Mouse (Mus musculus) neural tube, embryonic 14.5 days (tissue): ENCODE results near the gene Vtcn1. TPM values are rescaled to one million over a fixed set of nuclear protein-coding genes. Genes with fewer than 3 reads are reported as not detected.

ENCODE experiments used
- ATAC-seq: fragments of 200-750 bp; cut with Nextera tagmentation; 2 replicates; pipeline ENCODE4 v1.8.0; 2017; ENCODE audit warnings: low read depth, mild to moderate bottlenecking, moderate TSS enrichment, moderate library complexity
- H3K27ac ChIP-seq: fragments of 300-500 bp; sonication (generic); 2 replicates; pipeline ENCODE4 v1.5.1; 2014; ENCODE audit warnings: low read depth, mild to moderate bottlenecking, control low read depth, low read length, moderate library complexity, mixed read lengths
- H3K27me3 ChIP-seq: fragments of 300-500 bp; sonication (generic); 2 replicates; pipeline ENCODE4 v1.6.1; 2014; ENCODE audit warnings: low read length; ENCODE audit not compliant: control insufficient read depth, insufficient read depth
- H3K36me3 ChIP-seq: fragments of 300-500 bp; sonication (generic); 2 replicates; pipeline ENCODE4 v1.6.1; 2014; ENCODE audit warnings: low read length, mixed read lengths; ENCODE audit not compliant: control insufficient read depth, insufficient read depth
- H3K4me1 ChIP-seq: fragments of 300-500 bp; sonication (generic); 2 replicates; pipeline ENCODE4 v1.6.1; 2014; ENCODE audit warnings: low read length; ENCODE audit not compliant: control insufficient read depth, insufficient read depth
- H3K4me2 ChIP-seq: fragments of 300-500 bp; sonication (generic); 2 replicates; pipeline ENCODE4 v1.6.1; 2014; ENCODE audit warnings: mild to moderate bottlenecking, low read depth, low read length, control low read depth
- H3K4me3 ChIP-seq: fragments of 300-500 bp; sonication (generic); 2 replicates; pipeline ENCODE4 v1.5.1; 2014; ENCODE audit warnings: low read depth, low read length, control low read depth, mixed read lengths
- H3K9ac ChIP-seq: fragments of 300-500 bp; sonication (generic); replicated peaks from 2 replicates; pipeline ENCODE4 v1.6.1; 2014; ENCODE audit warnings: low read depth, mild to moderate bottlenecking, control low read depth, low read length, mixed read lengths
- H3K9me3 ChIP-seq: fragments of 300-500 bp; sonication (generic); 2 replicates; pipeline ENCODE4 v1.6.1; 2016; ENCODE audit warnings: low read length; ENCODE audit not compliant: control insufficient read depth
- WGBS: fragments of 180-500 bp; shearing (Covaris S2); extraction: QIAGEN DNeasy Blood & Tissue Kit; methylation state at CpG from one replicate; pipeline ENCODE4 v1.1.7; 2014; 5-methylcytosine and 5-hydroxymethylcytosine counted together
- polyA plus RNA-seq: library from polyadenylated mRNA; unstranded; fragments of >200 nt; fragmentation: Nextera tagmentation; extraction: Ambion mirVana; gene quantifications from 2 replicates; pipeline ENCODE4 v1.2.1, GENCODE M21; 2014

Gene Vtcn1
- polyA plus RNA-seq, result not detected in 2 replicates

- Histone ChIP-seq H3K36me3 (no peaks in the 10 kb centered on the region), H3K27me3 (no peaks in the 10 kb centered on the region), H3K9me3 (no peaks in the 10 kb centered on the region), H3K9ac (no peak within 1 kb of the TSS), H3K4me2 (no peak within 1 kb of the TSS), H3K27ac (no peak within 1 kb of the TSS), H3K4me1 (no peaks in the 10 kb centered on the region), H3K4me3 (no peak within 1 kb of the TSS)
- whole genome bisulfite sequencing, result 65% methylated on average over 6 of the region's 6 CpGs
- ATAC-seq, result no peak
Observed at GRCm38 (mm10) chr3:100825225-100825965, at the start of gene Vtcn1. Gene Vtcn1 (plus strand): TSS chr3:100825459.

- Histone ChIP-seq H3K4me3 (no peak overlapping the region), H3K36me3 (no peaks in the 10 kb centered on the region), H3K4me1 (no peaks in the 10 kb centered on the region), H3K27me3 (no peaks in the 10 kb centered on the region), H3K9me3 (no peaks in the 10 kb centered on the region), H3K9ac (no peak overlapping the region), H3K27ac (no peak overlapping the region), H3K4me2 (no peak overlapping the region)
- no peak for ATAC-seq
- WGBS, result 81% methylated on average over 6 of the region's 6 CpGs
Observed at GRCm38 (mm10) chr3:100776967-100777366, 48.3 kb upstream of the Vtcn1 start.

GRCm38 (mm10) chr3:100777568-100777967 lies 47.7 kb upstream of the Vtcn1 start:
- H3K27me3 ChIP-seq, result no peaks in the 10 kb centered on the region
- H3K4me1 ChIP-seq, result no peaks in the 10 kb centered on the region
- no peak overlapping the region for H3K9ac ChIP-seq
- H3K4me3 ChIP-seq, result no peak overlapping the region
- 20% methylated on average over 4 of the region's 4 CpGs for WGBS
- no peak overlapping the region for H3K27ac ChIP-seq
- no peak overlapping the region for H3K4me2 ChIP-seq
- ATAC-seq, result no peak
- no peaks in the 10 kb centered on the region for H3K36me3 ChIP-seq
- no peaks in the 10 kb centered on the region for H3K9me3 ChIP-seq

GRCm38 (mm10) chr3:100786076-100786475 lies 39.2 kb upstream of the Vtcn1 start:
- Histone ChIP-seq H3K4me3 (no peak overlapping the region), H3K9me3 (no peaks in the 10 kb centered on the region), H3K4me2 (no peak overlapping the region), H3K27ac (no peak overlapping the region), H3K36me3 (no peaks in the 10 kb centered on the region), H3K27me3 (no peaks in the 10 kb centered on the region), H3K4me1 (no peaks in the 10 kb centered on the region), H3K9ac (no peak overlapping the region)
- ATAC-seq, result no peak
- 90% methylated on average over 2 of the region's 2 CpGs for WGBS

- Histone ChIP-seq H3K4me3 (no peak overlapping the region), H3K9ac (no peak overlapping the region), H3K4me1 (no peaks in the 10 kb centered on the region), H3K27me3 (no peaks in the 10 kb centered on the region), H3K9me3 (no peaks in the 10 kb centered on the region), H3K4me2 (no peak overlapping the region), H3K27ac (no peak overlapping the region), H3K36me3 (no peaks in the 10 kb centered on the region)
- 94% methylated on average over 3 of the region's 3 CpGs for WGBS
- no peak for ATAC-seq
Observed at GRCm38 (mm10) chr3:100791670-100792069, 33.6 kb upstream of the Vtcn1 start.

- WGBS, result 89% methylated on average over 2 of the region's 2 CpGs
- H3K4me3 ChIP-seq, result no peak overlapping the region
- H3K9me3 ChIP-seq, result no peaks in the 10 kb centered on the region
- no peak for ATAC-seq
- no peaks in the 10 kb centered on the region for H3K36me3 ChIP-seq
- no peak overlapping the region for H3K27ac ChIP-seq
- H3K27me3 ChIP-seq, result no peaks in the 10 kb centered on the region
- H3K4me2 ChIP-seq, result no peak overlapping the region
- no peaks in the 10 kb centered on the region for H3K4me1 ChIP-seq
- H3K9ac ChIP-seq, result no peak overlapping the region
Observed at GRCm38 (mm10) chr3:100793345-100793744, 31.9 kb upstream of the Vtcn1 start.

GRCm38 (mm10) chr3:100796571-100796970 lies 28.7 kb upstream of the Vtcn1 start:
- Histone ChIP-seq H3K27me3 (no peaks in the 10 kb centered on the region), H3K27ac (no peak overlapping the region), H3K4me3 (no peak overlapping the region), H3K9me3 (no peaks in the 10 kb centered on the region), H3K4me2 (no peak overlapping the region), H3K4me1 (no peaks in the 10 kb centered on the region), H3K36me3 (no peaks in the 10 kb centered on the region), H3K9ac (no peak overlapping the region)
- WGBS, result 64% methylated on average over 4 of the region's 4 CpGs
- no peak for ATAC-seq

- Histone ChIP-seq H3K27me3 (no peaks in the 10 kb centered on the region), H3K4me2 (no peak overlapping the region), H3K36me3 (no peaks in the 10 kb centered on the region), H3K4me1 (no peaks in the 10 kb centered on the region), H3K27ac (no peak overlapping the region), H3K4me3 (no peak overlapping the region), H3K9me3 (no peaks in the 10 kb centered on the region), H3K9ac (no peak overlapping the region)
- 83% methylated on average over 6 of the region's 6 CpGs for WGBS
- ATAC-seq, result no peak
Observed at GRCm38 (mm10) chr3:100797166-100798145, 27.8 kb upstream of the Vtcn1 start.

- 73% methylated on average over 3 of the region's 3 CpGs for WGBS
- ATAC-seq, result no peak
- H3K27ac ChIP-seq, result no peak overlapping the region
- no peak overlapping the region for H3K9ac ChIP-seq
- no peak overlapping the region for H3K4me3 ChIP-seq
- no peaks in the 10 kb centered on the region for H3K4me1 ChIP-seq
- no peaks in the 10 kb centered on the region for H3K9me3 ChIP-seq
- H3K27me3 ChIP-seq, result no peaks in the 10 kb centered on the region
- no peak overlapping the region for H3K4me2 ChIP-seq
- no peaks in the 10 kb centered on the region for H3K36me3 ChIP-seq
Observed at GRCm38 (mm10) chr3:100798872-100799422, 26.3 kb upstream of the Vtcn1 start.
